Mouse (Mus musculus): ENCODE data around the gene Rack1.

GRCm38 (mm10) chr11:48807563-48808303, 7.6 kb downstream of the Rack1 start:
- TF ChIP-seq CTCF (IDR thresholded peaks at IDR 0.05; ENCODE audit: low read depth) (no peak), EP300 (IDR thresholded peaks at IDR 0.05; ENCODE audit: low read depth) (no peak)

Measured in heart, postnatal 0 days (tissue).